Mouse (Mus musculus) liver, adult 2 months (tissue): ENCODE data around the gene Npdc1. TPM values are rescaled to one million over a fixed set of nuclear protein-coding genes. Genes with fewer than 3 reads are reported as not detected.

ENCODE experiments used
- DNase-seq: peaks from one replicate; pipeline ENCODE4 v3.0.0-alpha.2; 2011; ENCODE audit warnings: low read depth, low spot score; ENCODE audit errors: extremely low read depth
- H3K27ac ChIP-seq: fragments of 200-500 bp; replicated peaks from 2 replicates; pipeline ENCODE4 v1.5.1; 2012; ENCODE audit warnings: low read depth, mild to moderate bottlenecking, control low read depth, inconsistent platforms, low read length; ENCODE audit not compliant: insufficient read depth
- H3K27me3 ChIP-seq: fragments of 200-500 bp; 2 replicates; pipeline ENCODE4 v1.6.1; 2012; ENCODE audit warnings: mild to moderate bottlenecking, moderate library complexity, low read length, inconsistent platforms; ENCODE audit not compliant: control insufficient read depth, insufficient read depth
- H3K36me3 ChIP-seq: fragments of 200-500 bp; 2 replicates; pipeline ENCODE4 v1.6.1; 2012; ENCODE audit warnings: low read length, inconsistent platforms; ENCODE audit not compliant: control insufficient read depth, insufficient read depth
- H3K4me1 ChIP-seq: fragments of 200-500 bp; 2 replicates; pipeline ENCODE4 v1.6.1; 2011; ENCODE audit warnings: low read length; ENCODE audit not compliant: control insufficient read depth, insufficient read depth
- H3K4me3 ChIP-seq: fragments of 200-500 bp; 2 replicates; pipeline ENCODE4 v1.5.1; 2011; ENCODE audit warnings: low read depth, mild to moderate bottlenecking, control low read depth, low read length, moderate library complexity; ENCODE audit not compliant: insufficient read depth
- H3K79me2 ChIP-seq: fragments of 200-500 bp; 2 replicates; pipeline ENCODE4 v1.6.1; 2012; ENCODE audit warnings: inconsistent platforms, mild to moderate bottlenecking, low read length, moderate library complexity; ENCODE audit not compliant: control insufficient read depth, insufficient read depth
- H3K9ac ChIP-seq: fragments of 200-500 bp; 2 replicates; pipeline ENCODE4 v1.6.1; 2012; ENCODE audit warnings: low read depth, mild to moderate bottlenecking, control low read depth, inconsistent platforms, low read length
- CTCF ChIP-seq: fragments of 200-500 bp; IDR thresholded peaks from 2 replicates; pipeline ENCODE4 v1.5.1; 2011; ENCODE audit warnings: low read depth, low read length, control low read depth
- POLR2A ChIP-seq: fragments of 200-500 bp; IDR thresholded peaks from 2 replicates; pipeline ENCODE4 v1.6.1; 2011; ENCODE audit warnings: low read length, control low read depth; ENCODE audit not compliant: insufficient read depth; ENCODE audit errors: extremely low read depth
- WGBS: fragments of 180-500 bp; shearing (Covaris S2); methylation state at CpG from one replicate; pipeline ENCODE4 v1.1.7; 2018; 5-methylcytosine and 5-hydroxymethylcytosine counted together
- polyA plus RNA-seq: library from polyadenylated mRNA; depleted of rRNA; stranded (reverse); fragments of >200 nt; gene quantifications from 2 replicates; pipeline ENCODE4 v1.2.3, GENCODE M21; 2012
- total RNA-seq: library from RNA; depleted of rRNA; stranded (reverse); fragments of >200 nt; gene quantifications from 2 replicates; pipeline ENCODE4 v1.2.3, GENCODE M21; 2014

Npdc1 gene
- total and polyA plus RNA-seq, 2 experiments = 1.7 to 8.9 TPM

DNA sequence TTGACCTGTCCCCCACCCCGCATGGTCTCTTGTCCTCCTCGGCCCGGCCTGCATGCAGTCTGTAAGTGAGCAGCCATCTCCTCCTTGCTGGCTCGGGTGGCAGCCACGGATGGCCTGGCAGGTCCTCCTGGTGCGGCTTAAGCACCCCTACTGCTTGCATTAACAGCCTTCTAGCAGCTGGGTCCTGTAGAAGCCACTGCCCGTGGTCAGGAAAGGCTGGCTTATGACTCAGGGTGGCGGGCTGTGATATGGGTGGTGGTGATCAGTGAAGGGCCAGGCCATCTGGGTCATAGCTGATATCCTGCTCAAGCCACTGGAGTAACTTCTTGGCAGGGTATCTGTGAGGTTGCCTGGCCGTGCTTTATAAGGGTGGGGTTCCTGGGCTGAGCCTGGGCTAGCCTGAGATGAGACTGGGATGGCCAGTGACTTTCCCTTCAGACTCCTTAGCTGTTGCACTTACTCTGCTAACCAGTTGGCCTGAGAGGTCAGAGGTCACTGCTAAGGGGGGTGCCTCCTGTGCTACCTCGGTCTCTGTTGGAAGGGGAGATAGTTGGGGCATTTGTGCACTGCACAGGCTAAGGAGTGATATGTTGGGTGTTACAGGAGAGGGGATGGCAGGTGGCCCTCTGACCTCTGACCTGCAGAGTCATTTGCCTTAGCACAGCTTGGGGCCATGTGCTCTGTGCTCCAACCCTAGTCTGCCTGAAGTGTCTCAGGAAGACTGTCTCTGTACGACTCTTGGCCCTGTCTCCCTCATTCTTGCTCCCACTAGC lies 33.4 kb downstream of the Npdc1 start:
- H3K79me2 ChIP-seq = peaks cover 6% of the 10 kb centered on the region; the same call in 1 of the 2 replicates
- DNase-seq = no peak
- no peak overlapping the region for H3K4me3 ChIP-seq
- TF ChIP-seq CTCF (no peak), POLR2A (no peak)
- H3K36me3 ChIP-seq = no peaks in the 10 kb centered on the region
- H3K9ac ChIP-seq = no peak overlapping the region
- H3K4me1 ChIP-seq = peaks cover 3% of the 10 kb centered on the region; the same call in 1 of the 2 replicates
- no peak overlapping the region for H3K27ac ChIP-seq
- H3K27me3 ChIP-seq = no peaks in the 10 kb centered on the region
- 92% methylated on average over 11 of the region's 11 CpGs for WGBS

DNA sequence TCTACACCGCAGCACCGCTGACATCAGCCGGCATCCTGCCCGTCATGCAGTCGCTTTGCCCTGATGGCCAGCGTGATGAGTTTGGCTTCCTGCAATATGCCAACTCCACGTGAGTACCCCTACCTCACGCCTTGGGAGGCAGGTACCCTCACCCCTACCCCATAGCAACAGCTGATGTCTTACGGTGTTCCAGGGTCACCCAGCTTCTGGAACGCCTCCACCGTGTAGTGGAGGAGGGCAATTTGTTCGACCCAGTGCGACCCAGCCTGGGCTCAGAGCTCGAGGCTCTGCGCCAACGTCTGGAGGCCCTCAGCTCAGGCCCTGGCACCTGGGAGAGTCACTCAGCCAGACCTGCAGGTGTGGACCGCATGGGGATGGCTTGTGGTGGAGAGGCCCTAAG lies 34.0 kb downstream of the Npdc1 start:
- DNase-seq = no peak
- no peak for TF ChIP-seq CTCF
- TF ChIP-seq POLR2A = no peak
- Histone ChIP-seq H3K27ac (no peak overlapping the region), H3K9ac (no peak overlapping the region), H3K79me2 (peaks cover 6% of the 10 kb centered on the region; the same call in 1 of the 2 replicates), H3K4me1 (peaks cover 3% of the 10 kb centered on the region; the same call in 1 of the 2 replicates), H3K4me3 (no peak overlapping the region), H3K27me3 (no peaks in the 10 kb centered on the region), H3K36me3 (no peaks in the 10 kb centered on the region)
- WGBS = 93% methylated on average over 17 of the region's 17 CpGs

DNA sequence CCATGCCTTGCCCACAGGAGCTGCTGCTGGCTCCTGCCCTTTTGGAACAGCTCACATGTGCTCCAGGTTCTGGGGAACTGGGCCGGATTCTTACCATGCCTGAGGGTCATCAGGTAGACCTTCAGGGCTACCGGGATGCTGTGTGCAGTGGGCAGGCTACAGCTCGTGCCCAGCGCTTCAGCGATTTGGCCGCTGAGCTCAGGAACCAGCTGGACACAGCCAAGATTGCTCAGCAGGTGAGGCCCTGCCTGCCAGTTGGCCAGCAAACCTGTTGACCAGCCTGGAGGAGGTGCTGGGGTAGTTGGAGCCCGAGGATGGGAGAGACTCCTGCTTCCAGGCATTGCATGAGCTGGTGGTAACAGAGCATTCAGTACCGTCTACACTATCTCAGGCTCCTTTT lies 35.1 kb downstream of the Npdc1 start:
- Histone ChIP-seq H3K4me1 (0 out of 2 replicates have a peak, but pooled peaks cover 1% of the 10 kb centered on the region), H3K79me2 (peaks cover 6% of the 10 kb centered on the region; the same call in 1 of the 2 replicates), H3K36me3 (no peaks in the 10 kb centered on the region), H3K4me3 (no peak overlapping the region), H3K9ac (no peak overlapping the region), H3K27ac (no peak overlapping the region), H3K27me3 (no peaks in the 10 kb centered on the region)
- no peak for DNase-seq
- TF ChIP-seq CTCF = no peak
- no peak for TF ChIP-seq POLR2A
- WGBS = 87% methylated on average over 8 of the region's 8 CpGs

DNA sequence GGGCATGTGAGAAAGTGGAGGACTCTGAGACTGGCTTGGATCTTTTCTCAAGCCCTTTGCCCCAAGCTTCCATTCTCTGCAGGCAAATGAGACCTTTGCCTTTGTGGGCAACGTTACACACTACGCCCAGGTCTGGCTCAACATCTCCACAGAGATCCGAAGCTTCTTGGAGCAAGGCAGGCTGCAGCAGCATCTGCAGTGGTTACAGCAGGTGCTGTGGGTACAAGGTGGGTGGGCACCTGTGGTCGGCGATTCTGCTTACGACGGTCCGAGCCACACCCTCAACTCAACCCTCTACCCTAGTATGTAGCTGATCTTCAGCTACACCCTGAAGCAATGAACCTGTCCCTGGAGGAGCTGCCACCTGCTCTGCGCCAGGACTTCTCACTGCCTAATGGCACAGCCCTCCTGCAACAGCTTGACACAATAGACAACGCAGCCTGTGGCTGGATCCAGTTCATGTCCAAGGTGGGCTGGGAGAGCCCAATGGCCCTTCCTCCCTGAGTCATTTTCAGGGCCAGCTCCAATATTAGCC lies 37.2 kb downstream of the Npdc1 start:
- H3K27ac ChIP-seq = no peak overlapping the region
- no peaks in the 10 kb centered on the region for H3K79me2 ChIP-seq
- no peaks in the 10 kb centered on the region for H3K36me3 ChIP-seq
- no peak overlapping the region for H3K4me3 ChIP-seq
- TF ChIP-seq CTCF (no peak), POLR2A (no peak)
- no peaks in the 10 kb centered on the region for H3K4me1 ChIP-seq
- no peak overlapping the region for H3K9ac ChIP-seq
- H3K27me3 ChIP-seq = no peaks in the 10 kb centered on the region
- WGBS = 89% methylated on average over 10 of the region's 10 CpGs
- no peak for DNase-seq

DNA sequence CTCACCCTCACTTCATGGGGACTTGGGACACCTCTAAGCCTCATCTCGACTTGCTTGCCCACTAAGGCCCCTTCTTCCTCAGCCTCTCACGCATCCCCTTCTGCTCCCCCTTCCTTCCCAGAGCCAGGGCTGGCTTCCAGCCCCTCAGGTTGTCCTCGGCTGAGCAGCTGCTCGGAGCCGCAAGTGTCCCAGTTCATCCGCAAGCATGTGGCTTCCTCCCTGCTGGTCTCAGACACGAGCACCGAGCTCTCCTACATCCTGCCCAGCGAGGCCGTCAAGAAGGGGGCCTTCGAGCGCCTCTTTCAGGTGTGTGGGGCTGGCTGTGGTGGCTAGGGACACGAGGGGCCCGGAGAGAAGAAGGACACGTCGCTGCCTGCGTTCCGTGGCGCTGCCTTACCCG lies 41.9 kb downstream of the Npdc1 start:
- H3K4me3 ChIP-seq = no peak overlapping the region
- 89% methylated on average over 20 of the region's 20 CpGs for WGBS

DNA sequence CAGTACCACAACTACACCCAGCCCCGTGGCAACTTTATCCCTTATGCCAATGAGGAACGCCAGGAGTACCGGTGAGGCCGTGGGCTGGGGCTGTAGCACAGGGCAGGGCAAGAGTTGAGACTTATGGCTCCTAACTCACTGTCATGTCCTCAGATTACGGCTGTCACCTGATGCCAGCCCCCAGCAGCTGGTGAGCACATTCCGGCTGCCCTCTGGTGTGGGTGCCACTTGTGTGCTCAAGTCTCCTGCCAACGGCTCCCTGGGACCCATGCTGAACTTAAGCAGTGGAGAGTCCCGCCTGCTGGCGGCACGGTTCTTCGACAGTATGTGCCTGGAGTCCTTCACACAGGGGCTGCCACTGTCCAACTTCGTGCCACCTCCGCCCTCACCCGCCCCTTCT lies 43.5 kb downstream of the Npdc1 start:
- Histone ChIP-seq H3K4me1 (no peaks in the 10 kb centered on the region), H3K36me3 (no peaks in the 10 kb centered on the region), H3K4me3 (no peak overlapping the region), H3K9ac (no peak overlapping the region), H3K27ac (no peak overlapping the region), H3K27me3 (no peaks in the 10 kb centered on the region), H3K79me2 (no peaks in the 10 kb centered on the region)
- TF ChIP-seq POLR2A (no peak), CTCF (no peak)
- no peak for DNase-seq
- WGBS = 94% methylated on average over 14 of the region's 14 CpGs

More for the DNA sequence above, 41.9 kb downstream of the Npdc1 start:
- H3K27ac ChIP-seq = no peak overlapping the region
- H3K79me2 ChIP-seq = no peaks in the 10 kb centered on the region
- H3K4me1 ChIP-seq = no peaks in the 10 kb centered on the region
- DNase-seq = no peak
- H3K36me3 ChIP-seq = no peaks in the 10 kb centered on the region
- TF ChIP-seq POLR2A (no peak), CTCF (no peak)
- H3K27me3 ChIP-seq = no peaks in the 10 kb centered on the region
- no peak overlapping the region for H3K9ac ChIP-seq
